In the genomic region with DNA sequence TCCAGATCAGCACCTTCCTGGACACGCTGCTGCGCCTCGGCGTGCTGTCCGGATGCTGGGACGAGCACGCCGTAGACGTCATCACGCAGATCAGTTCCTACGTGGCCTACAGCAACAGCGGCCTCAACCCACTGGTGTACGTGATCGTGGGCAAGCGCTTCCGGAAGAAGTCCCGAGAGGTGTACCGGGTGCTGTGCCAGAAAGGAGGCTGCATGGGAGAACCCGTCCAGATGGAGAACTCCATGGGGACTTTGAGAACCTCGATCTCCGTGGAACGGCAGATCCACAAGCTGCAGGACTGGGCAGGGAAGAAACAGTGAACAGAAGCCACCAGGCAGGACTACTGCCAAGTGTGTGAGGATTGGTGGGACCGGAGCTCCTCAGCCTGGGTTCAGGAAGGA, we compare ENCODE assay signal across 15 mouse cellular contexts. TPM values are rescaled to one million over a fixed set of nuclear protein-coding genes. Genes with fewer than 3 reads are reported as not detected.
A peak's percentile ranks its signal among the peaks of the same experiment; 100 is the strongest.
DNase-seq lines count a peak whose midpoint lies in the region.
"Had no signal": no experiment of that assay in that cellular context is flagged by ENCODE, and none has a peak within 500 bp of the region (broad histone marks: within the 10 kb centered on the region; RNA-seq: fewer than 3 reads in every experiment).

No protein-coding gene starts in this region.

- DNase-seq in layer of hippocampus, adult 9-11 months, result peak; percentile 18
- DNase-seq in layer of hippocampus, postnatal 36 days, result no peak
- peak; percentile 46 to 51 for DNase-seq in cerebellum, adult 18-20 months
- peak; percentile 48 for DNase-seq in cerebellum, adult 9-10 months
- DNase-seq in cerebellum, postnatal 25 days, result peak; percentile 70 to 76
- DNase-seq in yolk sac, embryonic 10.5 days (ENCODE audit: low spot score), result no peak
- no peak for DNase-seq in ovary, postnatal 14 days (ENCODE audit: low spot score)
- DNase-seq in Muller cell, postnatal 12 days (ENCODE audit: inconsistent ontology term), result no peak
- DNase-seq: adrenal gland, postnatal 14 days; gastrocnemius, postnatal 10 days; heart, adult 2 months; heart, postnatal 14 days; kidney, adult 18-20 months had no signal

RNA-seq across cellular contexts. Expression of gene Bdkrb1, which starts 10.5 kb away (rescaled TPM):
- not detected for total RNA-seq in layer of hippocampus, postnatal 36 days (2021)
- total RNA-seq: G1E; heart, adult 2 months; heart, postnatal 14 days; hematopoietic stem cell, adult 5-6 weeks had no signal

RNA-seq across cellular contexts. Expression of gene Bdkrb2, which starts 29.3 kb away (rescaled TPM):
- under 1 TPM; 0.20 to 0.35 TPM for total RNA-seq in layer of hippocampus, postnatal 36 days (2021)
- total RNA-seq: hematopoietic stem cell, adult 5-6 weeks had no signal

Comparison
In these comparisons a context has a peak if more than half of its experiments do, and no peak if none do; other contexts are left out.
1. DNase-seq: peak in layer of hippocampus, adult 9-11 months (single experiment), cerebellum, adult 18-20 months (2 of 2), cerebellum, adult 9-10 months (single experiment) and cerebellum, postnatal 25 days (2 of 2); none in layer of hippocampus, postnatal 36 days (0 of 2), yolk sac, embryonic 10.5 days (single experiment), ovary, postnatal 14 days (single experiment) and Muller cell, postnatal 12 days (single experiment).